Mouse (Mus musculus) cerebellum, adult 11-12 months (tissue): ENCODE data around the gene Col6a6.

Experiments used
- DNase-seq: peaks from one replicate; pipeline ENCODE4 v3.0.0; 2022

Gene Col6a6

DNA sequence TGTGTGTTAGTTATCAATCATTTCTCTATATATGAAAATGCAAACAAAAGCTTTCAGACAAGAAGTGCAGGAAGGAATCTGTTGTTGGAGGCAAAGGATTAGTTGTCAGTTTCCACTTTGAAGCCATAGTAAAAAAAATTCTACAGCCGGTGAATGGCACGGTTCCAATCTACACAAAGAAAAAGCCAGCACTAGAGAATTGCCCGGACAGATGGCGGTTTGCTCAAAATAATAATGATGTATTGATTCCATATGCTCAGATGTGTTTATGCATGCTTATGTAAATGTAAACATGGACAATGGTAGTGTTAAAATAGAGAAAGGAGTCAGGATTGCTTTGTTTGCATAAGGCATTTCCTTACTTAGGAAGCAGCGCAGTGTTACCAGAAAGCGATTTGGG, 31.8 kb downstream of the Col6a6 start:
- no peak for DNase-seq

GRCm38 (mm10) chr9:105794965-105795364, 33.0 kb downstream of the Col6a6 start:
- no peak for DNase-seq

DNA sequence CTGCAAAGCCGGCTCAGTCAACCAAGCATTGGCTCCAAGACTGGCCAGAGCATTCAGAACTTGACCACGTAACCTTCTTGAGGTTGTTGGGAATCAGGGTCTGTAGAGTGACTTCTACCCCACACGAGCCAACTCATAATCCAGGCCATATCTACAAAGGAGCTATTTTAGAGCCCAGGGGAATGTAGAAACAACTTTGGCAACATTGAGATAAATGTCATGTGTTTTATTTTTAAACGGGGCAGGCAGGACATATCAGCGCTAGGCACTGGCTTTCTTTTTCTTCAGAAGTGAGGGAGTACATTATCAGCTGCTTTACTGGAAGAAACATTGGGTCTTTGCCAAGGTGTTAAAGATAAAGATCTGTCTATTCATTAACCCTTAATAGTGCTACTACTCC, 36.1 kb downstream of the Col6a6 start:
- no peak for DNase-seq

GRCm38 (mm10) chr9:105788203-105788602, 39.8 kb downstream of the Col6a6 start:
- DNase-seq, result no peak

DNA sequence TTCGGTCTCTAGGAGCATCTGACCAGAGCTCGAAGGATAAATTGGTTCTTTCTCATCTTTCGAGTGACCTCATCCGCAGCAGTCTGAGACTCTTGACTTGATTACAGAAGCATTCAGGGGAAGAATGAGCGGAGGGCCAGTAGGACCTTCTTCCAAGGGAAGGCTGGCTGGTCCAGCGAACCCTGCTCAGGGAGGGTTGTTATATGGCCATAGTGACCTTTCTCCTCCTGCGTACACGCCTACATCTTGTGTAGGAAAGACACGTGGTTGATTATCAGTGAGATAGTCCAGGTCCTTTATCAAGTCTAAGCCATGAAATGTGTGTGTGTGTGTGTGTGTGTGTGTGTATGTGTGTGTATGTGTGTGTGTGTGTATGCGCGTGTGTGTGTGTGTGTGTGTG, 40.2 kb downstream of the Col6a6 start:
- no peak for DNase-seq

DNA sequence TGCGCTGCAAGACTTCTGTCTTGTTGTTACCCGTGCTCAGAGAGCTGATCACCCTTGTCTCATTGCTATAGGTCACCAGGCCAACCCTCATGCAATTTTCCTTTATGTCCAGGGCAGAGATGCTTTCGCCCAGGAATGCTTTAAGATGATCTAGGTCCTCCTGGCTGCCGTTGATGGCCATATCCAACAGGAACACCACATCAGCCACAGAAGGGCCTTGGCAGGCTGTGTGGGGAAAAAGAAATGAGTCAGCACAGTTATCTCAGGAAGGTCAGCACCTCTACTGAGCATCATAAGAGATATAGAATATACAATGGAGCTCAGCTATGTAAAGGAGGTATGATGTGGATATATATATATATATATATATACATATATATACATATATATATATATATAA, 43.9 kb downstream of the Col6a6 start:
- DNase-seq, result no peak

DNA sequence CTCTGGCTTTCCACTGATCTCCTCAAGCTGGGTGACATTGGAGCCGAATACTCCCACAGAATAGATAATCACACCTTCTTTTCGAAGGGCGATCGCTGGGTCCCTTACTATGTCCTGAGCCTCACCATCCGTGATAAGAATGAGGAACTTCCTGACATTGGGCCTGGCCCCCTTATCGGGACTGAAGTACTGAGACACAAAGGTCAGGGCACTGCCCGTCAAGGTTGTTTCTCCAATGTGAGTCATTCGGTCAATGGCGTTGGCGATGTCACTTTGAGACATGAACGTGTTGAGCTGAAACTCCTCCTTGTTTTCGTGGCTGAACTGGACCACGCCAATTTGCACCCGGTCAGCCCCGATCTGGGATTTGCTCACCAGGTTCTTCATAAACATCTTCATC, 47.3 kb downstream of the Col6a6 start:
- no peak for DNase-seq

DNA sequence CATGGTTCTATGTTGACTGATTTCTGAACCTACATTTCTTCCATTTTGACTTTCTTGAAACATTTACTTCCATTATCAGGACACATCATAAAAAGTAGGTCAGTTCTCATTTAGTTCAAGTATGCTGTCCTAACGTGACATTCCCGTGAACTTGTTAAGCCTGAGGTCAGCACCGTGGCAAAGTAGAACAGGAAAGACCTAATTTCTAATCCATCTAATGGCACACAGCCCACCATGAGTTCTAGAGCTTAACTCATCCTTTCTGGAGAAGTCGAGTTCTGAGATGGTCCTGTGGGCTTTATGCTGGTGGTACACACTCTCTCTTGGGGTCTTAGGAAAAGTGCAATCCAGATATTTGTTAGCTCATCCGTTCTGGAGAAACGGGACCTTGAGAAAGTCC, 49.2 kb downstream of the Col6a6 start:
- DNase-seq, result no peak

DNA sequence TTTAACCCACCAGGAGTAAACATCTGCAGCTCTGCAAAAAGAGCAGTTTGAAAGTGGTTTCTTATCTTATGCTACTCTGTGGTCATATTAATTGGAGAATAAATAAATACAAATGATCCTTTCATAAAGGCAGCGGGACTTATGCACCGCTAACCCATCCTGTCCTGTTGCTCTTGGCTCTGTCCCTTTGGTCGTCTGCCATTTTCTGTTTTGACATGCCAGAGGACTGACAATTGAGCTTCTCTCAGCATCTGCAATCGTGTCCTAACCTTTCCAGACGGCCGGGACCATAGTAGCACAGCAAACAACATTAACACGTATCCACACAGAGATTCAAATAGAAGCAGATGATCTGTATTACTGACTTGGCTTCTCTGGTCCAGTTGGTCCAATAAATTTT, 53.1 kb downstream of the Col6a6 start:
- no peak for DNase-seq

GRCm38 (mm10) chr9:105774321-105774720, 53.6 kb downstream of the Col6a6 start:
- no peak for DNase-seq

DNA sequence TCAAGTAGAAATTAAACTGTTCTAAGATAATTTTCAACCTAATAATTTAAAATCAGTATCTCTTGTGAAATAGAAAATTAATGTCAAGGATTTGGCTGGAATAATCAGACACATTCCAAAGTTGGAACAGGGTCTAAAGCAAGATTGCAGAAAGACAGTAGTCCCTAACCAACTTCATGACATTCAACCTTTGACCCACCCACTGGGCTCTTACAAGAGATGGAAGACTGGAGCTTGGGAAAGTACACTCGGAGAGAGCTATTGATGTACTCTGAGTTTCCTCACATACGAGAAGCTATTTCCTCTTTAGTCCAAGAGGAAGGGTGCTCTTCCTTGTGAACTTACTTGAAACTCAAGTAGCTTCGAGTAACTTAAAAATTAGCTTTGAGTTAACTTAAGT, 56.6 kb downstream of the Col6a6 start:
- DNase-seq, result no peak

GRCm38 (mm10) chr9:105770690-105771089, 57.3 kb downstream of the Col6a6 start:
- DNase-seq, result no peak

- no peak for DNase-seq
Observed at GRCm38 (mm10) chr9:105765891-105766290, 62.1 kb downstream of the Col6a6 start.

DNA sequence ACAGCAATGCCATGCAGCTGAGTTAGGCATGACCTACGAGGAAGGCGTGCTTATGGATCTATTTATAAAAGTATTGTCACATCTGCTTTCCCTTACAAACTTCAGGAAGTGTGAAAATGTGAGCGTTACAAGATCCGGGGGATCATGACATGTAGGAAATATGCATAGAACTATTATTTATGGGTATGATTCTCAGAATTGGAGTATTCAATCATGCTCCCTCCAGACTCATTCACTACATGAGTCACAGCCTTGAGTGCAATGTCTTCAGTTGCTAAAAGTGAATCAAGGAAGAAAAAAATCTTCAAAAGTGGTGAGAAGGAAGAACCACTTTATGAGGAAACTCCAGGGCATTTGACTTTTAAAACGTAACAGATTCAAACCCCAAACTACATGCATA, 63.3 kb downstream of the Col6a6 start:
- no peak for DNase-seq

GRCm38 (mm10) chr9:105764127-105764526, 63.8 kb downstream of the Col6a6 start:
- DNase-seq, result no peak

- DNase-seq, result no peak
Observed at GRCm38 (mm10) chr9:105763625-105764024, 64.3 kb downstream of the Col6a6 start.

- DNase-seq, result no peak
Observed at GRCm38 (mm10) chr9:105762274-105762673, 65.7 kb downstream of the Col6a6 start.

DNA sequence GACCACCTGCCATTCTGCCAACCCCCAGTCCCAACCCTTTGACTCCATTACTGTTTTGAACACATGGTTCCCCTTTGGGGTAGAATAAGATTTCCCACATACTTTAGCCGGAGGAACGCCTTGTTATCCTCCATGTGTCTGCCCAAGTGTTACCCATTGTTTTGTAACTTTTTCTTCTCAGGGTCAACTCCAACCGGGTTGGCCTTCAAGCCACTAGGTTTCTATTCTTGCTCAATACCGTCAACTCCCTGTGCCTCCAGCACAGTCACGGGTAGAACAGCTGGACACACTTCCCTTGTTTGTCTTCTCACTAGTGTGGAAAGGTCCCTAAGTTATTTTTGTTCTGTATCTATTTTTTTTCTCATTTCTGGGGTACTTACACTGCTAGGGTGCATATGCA, 69.1 kb downstream of the Col6a6 start:
- DNase-seq, result no peak

DNA sequence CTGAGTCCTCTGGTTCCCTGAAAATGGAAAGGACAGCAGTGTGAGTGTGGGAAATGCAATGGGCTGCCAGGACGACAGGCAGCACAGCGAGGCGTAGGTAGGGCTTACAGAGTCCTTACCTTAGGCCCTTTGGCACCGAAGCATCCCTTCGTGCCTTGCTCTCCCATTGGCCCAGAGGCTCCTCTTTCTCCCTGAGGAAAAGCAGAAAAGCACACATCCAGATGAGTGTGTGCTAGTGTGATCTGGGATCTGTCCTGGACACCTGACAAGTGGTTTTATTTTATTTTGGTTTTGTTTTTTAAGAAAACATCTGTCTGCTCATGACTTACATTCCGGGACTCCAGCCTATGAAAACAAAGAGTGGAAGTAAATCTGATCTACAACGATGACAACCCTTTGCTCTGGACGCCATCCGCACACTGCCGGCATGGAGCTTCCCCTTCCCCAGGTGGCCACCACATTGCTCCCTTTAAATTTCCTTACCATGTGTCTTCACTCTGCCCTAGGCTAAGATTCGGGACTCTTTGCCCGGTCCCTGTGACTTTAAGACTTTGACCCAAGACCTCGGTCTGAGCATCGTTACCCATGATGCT, 69.7 kb downstream of the Col6a6 start:
- no peak for DNase-seq

GRCm38 (mm10) chr9:105754256-105754655, 73.7 kb downstream of the Col6a6 start:
- DNase-seq, result no peak

- no peak for DNase-seq
Observed at GRCm38 (mm10) chr9:105745861-105746260, 82.1 kb downstream of the Col6a6 start.

GRCm38 (mm10) chr9:105740413-105740812, 87.5 kb downstream of the Col6a6 start:
- DNase-seq, result no peak

DNA sequence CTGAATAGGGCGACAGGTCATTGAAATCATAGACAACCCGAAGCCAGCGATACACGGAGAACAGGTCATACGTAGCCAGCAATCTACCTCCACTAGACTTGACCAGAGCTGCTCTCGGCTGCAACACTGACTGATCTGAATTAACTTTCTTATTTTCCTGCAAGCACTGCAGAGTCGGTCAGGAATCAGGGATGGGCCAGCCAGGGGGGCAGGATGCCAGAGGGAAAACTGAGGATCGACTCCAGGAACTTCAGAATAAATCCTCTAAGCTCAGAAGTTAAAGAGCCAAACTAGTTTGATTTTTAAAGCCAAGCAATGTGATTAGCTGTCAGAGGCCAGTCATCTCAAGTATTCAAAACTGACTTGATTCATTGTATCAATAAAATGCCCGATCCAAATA, 88.5 kb downstream of the Col6a6 start:
- no peak for DNase-seq

DNA sequence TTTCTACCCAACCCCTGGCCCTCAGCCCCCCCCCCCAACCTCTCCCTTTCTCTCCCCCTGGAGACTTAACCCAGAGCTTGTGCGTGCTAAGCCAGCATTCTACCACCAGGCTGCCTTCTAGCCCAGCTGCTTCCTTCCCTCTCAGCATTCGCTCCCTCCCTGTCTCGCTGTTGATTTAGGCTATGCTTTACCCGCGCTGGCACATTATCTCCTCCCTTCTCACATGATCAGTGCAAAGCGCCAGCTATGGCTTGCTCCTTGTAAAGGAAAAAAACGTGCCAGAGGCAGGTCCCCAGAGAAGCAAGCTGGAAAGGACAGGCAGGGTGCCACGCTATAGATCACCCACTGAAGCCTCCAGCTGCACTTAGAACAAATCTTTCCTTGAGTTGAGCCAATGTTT, 90.5 kb downstream of the Col6a6 start:
- no peak for DNase-seq

GRCm38 (mm10) chr9:105735195-105735594, 92.8 kb downstream of the Col6a6 start:
- no peak for DNase-seq

DNA sequence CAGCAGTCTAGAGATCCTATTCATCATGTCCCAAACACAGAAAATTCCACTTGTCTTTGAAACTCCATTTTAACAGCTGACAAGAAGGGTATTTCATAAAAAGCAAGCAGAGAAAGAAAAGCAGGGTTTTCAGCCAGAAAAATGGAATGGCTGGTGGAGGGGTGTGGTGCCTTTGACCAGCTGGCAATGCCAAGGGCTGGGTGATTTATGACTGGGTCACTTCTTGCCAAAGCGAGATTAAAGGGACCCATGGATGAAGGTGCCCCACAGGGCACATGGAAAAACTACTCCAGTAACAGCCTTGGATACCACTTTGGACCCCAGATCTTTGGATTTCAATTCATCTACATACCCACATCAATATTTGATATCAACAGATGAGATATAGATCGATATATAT, 93.3 kb downstream of the Col6a6 start:
- no peak for DNase-seq
